ENCODE assay signal across 8 mouse cellular contexts in genomic region chr7:19508924-19509568, GRCm38 (mm10). TPM values are rescaled to one million over a fixed set of nuclear protein-coding genes. Genes with fewer than 3 reads are reported as not detected.
DNase-seq lines count a peak whose midpoint lies in the region; ATAC-seq and TF ChIP-seq lines count a peak whose summit lies in the region.

No protein-coding gene starts in this region.

- H3K4me3 ChIP-seq in gastrocnemius, adult 2 months, result peak overlapping the region; percentile 80
- peak overlapping the region; percentile 63 for H3K4me3 ChIP-seq in limb, embryonic 13.5 days
- peak overlapping the region; percentile 91 for H3K4me3 ChIP-seq in stomach, embryonic 15.5 days (replicated peaks)

- peak overlapping the region; percentile 90 for H3K27ac ChIP-seq in gastrocnemius, adult 2 months
- no peak overlapping the region for H3K27ac ChIP-seq in limb, embryonic 13.5 days
- H3K27ac ChIP-seq in stomach, embryonic 15.5 days, result peak overlapping the region; percentile 77

- TF ChIP-seq CTCF in gastrocnemius, adult 2 months (IDR thresholded peaks at IDR 0.05), result no peak

- H3K4me1 ChIP-seq in limb, embryonic 13.5 days, result peaks cover 22% of the 10 kb centered on the region
- H3K4me1 ChIP-seq in stomach, embryonic 15.5 days, result peaks cover 21% of the 10 kb centered on the region

- H3K9me3 ChIP-seq in limb, embryonic 13.5 days, result no peaks in the 10 kb centered on the region
- no peaks in the 10 kb centered on the region for H3K9me3 ChIP-seq in stomach, embryonic 15.5 days

- peak overlapping the region; percentile 97 for H3K4me2 ChIP-seq in limb, embryonic 13.5 days (replicated peaks)
- H3K4me2 ChIP-seq in stomach, embryonic 15.5 days, result peak overlapping the region; percentile 98

- H3K27me3 ChIP-seq in limb, embryonic 13.5 days, result no peaks in the 10 kb centered on the region
- no peaks in the 10 kb centered on the region for H3K27me3 ChIP-seq in stomach, embryonic 15.5 days (replicated peaks)

- H3K9ac ChIP-seq in limb, embryonic 13.5 days, result peak overlapping the region; percentile 79
- H3K9ac ChIP-seq in stomach, embryonic 15.5 days, result peak overlapping the region; percentile 62

- H3K36me3 ChIP-seq in limb, embryonic 13.5 days, result no peaks in the 10 kb centered on the region
- no peaks in the 10 kb centered on the region for H3K36me3 ChIP-seq in stomach, embryonic 15.5 days

- DNase-seq in gastrocnemius, adult 2 months, result no peak
- no peak for DNase-seq in gastrocnemius, postnatal 25 days
- DNase-seq in layer of hippocampus, postnatal 14 days (ENCODE audit: low spot score in 2 of 2), result no peak
- DNase-seq in spleen, postnatal 4 days (ENCODE audit: low spot score in 2 of 2), result no peak

- ATAC-seq in CD4-positive, CD25-positive, alpha-beta regulatory T cell, adult 4 months, result peak; percentile 28
- peak; percentile 16 for ATAC-seq in erythroid progenitor cell, adult 5-6 weeks (replicated peaks; ENCODE audit: low FRiP score, poor library complexity, severe bottlenecking)
- 0 out of 2 replicates have a peak, but pooled peaks have one; percentile 1 for ATAC-seq in limb, embryonic 13.5 days (ENCODE audit: low FRiP score, low read depth)
- ATAC-seq in stomach, embryonic 15.5 days (ENCODE audit: insufficient read depth, low FRiP score, low read depth), result no peak; the same call in 1 of the 2 replicates

- intact Hi-C loops in gastrocnemius, adult 2 months (cut with DNase I), result loop anchor here (5.0 to 10.0 kb wide), 2 partner anchors 47 to 104 kb away; partner anchors contain the start of genes Ckm, Exoc3l2 and Klc3

- 11% methylated on average over 15 of the region's 15 CpGs for WGBS in limb, embryonic 13.5 days
- 6% methylated on average over 15 of the region's 15 CpGs for WGBS in stomach, embryonic 15.5 days

RNA-seq across cellular contexts. Expression of gene Trappc6a, which starts 0.9 kb away (rescaled TPM):
- 1 to 10 TPM; 6.2 to 9.9 TPM for total RNA-seq in gastrocnemius, adult 2 months (2021)
- total RNA-seq in gastrocnemius, postnatal 25 days (2021), result 10 to 100 TPM in 1 of 2 experiments, 1 to 10 TPM in 1; 8.8 to 10.6 TPM
- 10 to 100 TPM; 45.8 to 50.7 TPM for polyA plus RNA-seq in CD4-positive, CD25-positive, alpha-beta regulatory T cell, adult 4 months (2017; shearing (Covaris generic))
- total RNA-seq in erythroid progenitor cell, adult 5-6 weeks (2015; ENCODE audit: low replicate concordance), result 12.6 and 31.9 TPM in 2 replicates
- 3.5 and 5.8 TPM in 2 replicates for total RNA-seq in erythroid progenitor cell, adult 5-6 weeks (2017; ENCODE audit: low replicate concordance)
- 67.5 and 67.8 TPM in 2 replicates for polyA plus RNA-seq in limb, embryonic 13.5 days (2015; fragmentation: Nextera tagmentation; extraction: Ambion mirVana)
- 103 and 105 TPM in 2 replicates for polyA plus RNA-seq in stomach, embryonic 15.5 days (2015; fragmentation: Nextera tagmentation; extraction: Ambion mirVana)
- 10 to 100 TPM; 23.0 to 24.2 TPM for total RNA-seq in layer of hippocampus, postnatal 14 days (2021)

RNA-seq across cellular contexts. Expression of gene Bloc1s3, which starts 0.9 kb away (rescaled TPM):
- total RNA-seq in gastrocnemius, adult 2 months (2021), result 1 to 10 TPM; 1.7 to 2.1 TPM
- 1 to 10 TPM; 1.7 to 1.9 TPM for total RNA-seq in gastrocnemius, postnatal 25 days (2021)
- polyA plus RNA-seq in CD4-positive, CD25-positive, alpha-beta regulatory T cell, adult 4 months (2017; shearing (Covaris generic)), result under 1 TPM; 0.37 to 0.86 TPM
- total RNA-seq in erythroid progenitor cell, adult 5-6 weeks (2015; ENCODE audit: low replicate concordance), result 2.9 TPM in 2 replicates
- total RNA-seq in erythroid progenitor cell, adult 5-6 weeks (2017; ENCODE audit: low replicate concordance), result 0.13 and 0.15 TPM in 2 replicates
- 2.5 TPM in 2 replicates for polyA plus RNA-seq in limb, embryonic 13.5 days (2015; fragmentation: Nextera tagmentation; extraction: Ambion mirVana)
- polyA plus RNA-seq in stomach, embryonic 15.5 days (2015; fragmentation: Nextera tagmentation; extraction: Ambion mirVana), result 2.2 and 2.4 TPM in 2 replicates
- total RNA-seq in layer of hippocampus, postnatal 14 days (2021), result 1 to 10 TPM; 6.4 to 7.0 TPM

RNA-seq across cellular contexts. Expression of gene Nkpd1, which starts 8.6 kb away (rescaled TPM):
- not detected for total RNA-seq in gastrocnemius, adult 2 months (2021)
- total RNA-seq in gastrocnemius, postnatal 25 days (2021), result not detected
- polyA plus RNA-seq in CD4-positive, CD25-positive, alpha-beta regulatory T cell, adult 4 months (2017; shearing (Covaris generic)), result not detected
- total RNA-seq in erythroid progenitor cell, adult 5-6 weeks (2015; ENCODE audit: low replicate concordance), result not detected in 2 replicates
- total RNA-seq in erythroid progenitor cell, adult 5-6 weeks (2017; ENCODE audit: low replicate concordance), result not detected in 2 replicates
- polyA plus RNA-seq in limb, embryonic 13.5 days (2015; fragmentation: Nextera tagmentation; extraction: Ambion mirVana), result 0.10 and 0.11 TPM in 2 replicates
- 0.30 and 0.83 TPM in 2 replicates for polyA plus RNA-seq in stomach, embryonic 15.5 days (2015; fragmentation: Nextera tagmentation; extraction: Ambion mirVana)
- total RNA-seq in layer of hippocampus, postnatal 14 days (2021), result under 1 TPM; 0.48 to 0.69 TPM

RNA-seq across cellular contexts. Expression of gene Exoc3l2, which starts 45.9 kb away (rescaled TPM):
- under 1 TPM; 0.41 to 0.73 TPM for total RNA-seq in gastrocnemius, adult 2 months (2021)
- total RNA-seq in gastrocnemius, postnatal 25 days (2021), result under 1 TPM; 0.56 to 0.67 TPM
- not detected for polyA plus RNA-seq in CD4-positive, CD25-positive, alpha-beta regulatory T cell, adult 4 months (2017; shearing (Covaris generic))
- not detected in 2 replicates for total RNA-seq in erythroid progenitor cell, adult 5-6 weeks (2015; ENCODE audit: low replicate concordance)
- not detected in 2 replicates for total RNA-seq in erythroid progenitor cell, adult 5-6 weeks (2017; ENCODE audit: low replicate concordance)
- polyA plus RNA-seq in limb, embryonic 13.5 days (2015; fragmentation: Nextera tagmentation; extraction: Ambion mirVana), result 1.1 and 1.3 TPM in 2 replicates
- 0.94 and 1.3 TPM in 2 replicates for polyA plus RNA-seq in stomach, embryonic 15.5 days (2015; fragmentation: Nextera tagmentation; extraction: Ambion mirVana)
- 1 to 10 TPM in 1 of 2 experiments, under 1 TPM in 1; 0.91 to 1.0 TPM for total RNA-seq in layer of hippocampus, postnatal 14 days (2021)

RNA-seq across cellular contexts. Expression of gene Mark4, which starts 50.4 kb away (rescaled TPM):
- total RNA-seq in gastrocnemius, adult 2 months (2021), result 10 to 100 TPM; 17.1 to 17.9 TPM
- 10 to 100 TPM; 13.2 to 13.8 TPM for total RNA-seq in gastrocnemius, postnatal 25 days (2021)
- 1 to 10 TPM in 1 of 2 experiments, under 1 TPM in 1; 0.91 to 1.3 TPM for polyA plus RNA-seq in CD4-positive, CD25-positive, alpha-beta regulatory T cell, adult 4 months (2017; shearing (Covaris generic))
- total RNA-seq in erythroid progenitor cell, adult 5-6 weeks (2015; ENCODE audit: low replicate concordance), result 4.3 and 8.8 TPM in 2 replicates
- 1.1 and 1.2 TPM in 2 replicates for total RNA-seq in erythroid progenitor cell, adult 5-6 weeks (2017; ENCODE audit: low replicate concordance)
- polyA plus RNA-seq in limb, embryonic 13.5 days (2015; fragmentation: Nextera tagmentation; extraction: Ambion mirVana), result 9.8 and 10.3 TPM in 2 replicates
- polyA plus RNA-seq in stomach, embryonic 15.5 days (2015; fragmentation: Nextera tagmentation; extraction: Ambion mirVana), result 7.8 and 7.9 TPM in 2 replicates
- total RNA-seq in layer of hippocampus, postnatal 14 days (2021), result 100 to 1,000 TPM; 114 to 119 TPM
